Mouse (Mus musculus) kidney, adult 2 months (tissue): ENCODE measurements around the gene Olfr819.

ENCODE experiments used
- CTCF ChIP-seq: fragments of 200-500 bp; conservative IDR thresholded peaks from 2 replicates; pipeline ENCODE4 v1.5.1; 2011; ENCODE audit warnings: low read depth, mild to moderate bottlenecking, control low read depth, low read length, moderate library complexity, mixed read lengths; ENCODE audit not compliant: insufficient read depth, insufficient read length
- POLR2A ChIP-seq: fragments of 200-500 bp; IDR thresholded peaks from one replicate; pipeline ENCODE4 v1.6.1; 2011; ENCODE audit warnings: low read depth, low read length, control low read depth

DNA sequence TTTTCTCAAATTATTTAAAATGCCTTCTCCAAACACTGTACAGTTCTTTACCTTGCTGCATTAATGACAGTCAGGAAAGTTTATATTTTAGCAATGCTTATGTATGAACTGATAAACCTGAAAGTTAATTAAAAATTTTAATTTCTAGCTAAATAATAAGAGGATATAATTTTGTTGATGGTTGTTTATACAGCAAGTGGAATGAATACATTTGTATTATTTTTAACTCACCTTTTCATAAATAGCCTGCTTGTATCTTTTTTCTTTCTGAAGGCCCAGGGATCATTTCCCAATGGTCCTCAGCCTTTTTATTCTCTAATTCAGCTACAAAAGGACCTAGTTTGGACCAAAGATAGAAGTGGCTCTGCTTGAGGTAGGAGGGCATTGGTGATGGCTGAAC is 45.3 kb upstream of the Olfr819 start, which contains the start of gene Olfr820:
- TF ChIP-seq CTCF: no peak
- no peak for TF ChIP-seq POLR2A
